Mouse (Mus musculus) layer of hippocampus, adult 2 months (tissue): ENCODE data around the gene St3gal6. TPM values are rescaled to one million over a fixed set of nuclear protein-coding genes. Genes with fewer than 3 reads are reported as not detected.
"Not testable (repeated sequence)": the region's sequence is repeated elsewhere in the genome, so short reads cannot be mapped to it uniquely, and the experiment has no call there.

ENCODE experiments used
- DNase-seq, 2 experiments: peaks; one replicate each; pipeline ENCODE4 v3.0.0; 2022; ENCODE audit warnings: low spot score in 2 of 2
- H3K27ac ChIP-seq: fragments of 200-600 bp; 2 replicates; pipeline ENCODE4 v1.8.1; 2022
- H3K4me3 ChIP-seq: fragments of 200-600 bp; 2 replicates; pipeline ENCODE4 v1.8.1; 2022; ENCODE audit warnings: mild to moderate bottlenecking
- CTCF ChIP-seq: fragments of 200-600 bp; conservative IDR thresholded peaks from 2 replicates; pipeline ENCODE4 v1.8.1; 2022; ENCODE audit warnings: antibody characterized with exemption, mild to moderate bottlenecking, moderate library complexity
- total RNA-seq, 2 experiments: library from RNA; stranded (reverse); gene quantifications; 2 replicates each; pipeline ENCODE4 v1.2.3; 2021

The St3gal6 gene
- total RNA-seq, 2 experiments from 2014 or later = 13.0 to 17.4 TPM

DNA sequence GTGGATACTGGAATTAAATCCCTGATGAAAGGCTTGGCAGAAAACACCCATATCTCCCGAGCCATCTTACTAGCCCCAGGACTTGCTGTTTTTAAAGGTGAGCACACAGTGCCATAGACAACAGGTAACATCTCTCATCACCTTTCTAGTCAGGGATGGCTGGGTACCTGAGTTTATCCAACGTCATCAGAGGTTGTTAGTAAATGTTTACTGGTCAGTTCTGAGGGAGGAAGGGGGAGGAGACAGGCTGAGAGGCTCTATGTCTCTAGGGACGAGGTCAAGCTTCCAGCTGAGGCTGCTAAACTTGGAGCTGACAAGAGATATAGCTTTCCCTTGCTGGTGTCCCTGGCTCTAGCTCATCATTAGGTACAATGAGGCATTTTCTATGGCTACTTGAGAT lies 41.7 kb downstream of the St3gal6 start:
- no peak for DNase-seq
- Histone ChIP-seq H3K4me3 (no peak overlapping the region), H3K27ac (peak overlapping the region; percentile 32; the same call in 1 of the 2 replicates)
- TF ChIP-seq CTCF = no peak

- peak overlapping the region; percentile 32; the same call in 1 of the 2 replicates for H3K27ac ChIP-seq
- TF ChIP-seq CTCF = no peak
Observed at GRCm38 (mm10) chr16:58481906-58482270, 42.2 kb downstream of the St3gal6 start.

GRCm38 (mm10) chr16:58481219-58481905 lies 42.7 kb downstream of the St3gal6 start:
- no peak overlapping the region for H3K4me3 ChIP-seq
- DNase-seq = no peak
- TF ChIP-seq CTCF = no peak
- peak overlapping the region; percentile 32; the same call in 1 of the 2 replicates for H3K27ac ChIP-seq

More at GRCm38 (mm10) chr16:58481906-58482270, 42.2 kb downstream of the St3gal6 start:
- DNase-seq = no peak
- H3K4me3 ChIP-seq = no peak overlapping the region

DNA sequence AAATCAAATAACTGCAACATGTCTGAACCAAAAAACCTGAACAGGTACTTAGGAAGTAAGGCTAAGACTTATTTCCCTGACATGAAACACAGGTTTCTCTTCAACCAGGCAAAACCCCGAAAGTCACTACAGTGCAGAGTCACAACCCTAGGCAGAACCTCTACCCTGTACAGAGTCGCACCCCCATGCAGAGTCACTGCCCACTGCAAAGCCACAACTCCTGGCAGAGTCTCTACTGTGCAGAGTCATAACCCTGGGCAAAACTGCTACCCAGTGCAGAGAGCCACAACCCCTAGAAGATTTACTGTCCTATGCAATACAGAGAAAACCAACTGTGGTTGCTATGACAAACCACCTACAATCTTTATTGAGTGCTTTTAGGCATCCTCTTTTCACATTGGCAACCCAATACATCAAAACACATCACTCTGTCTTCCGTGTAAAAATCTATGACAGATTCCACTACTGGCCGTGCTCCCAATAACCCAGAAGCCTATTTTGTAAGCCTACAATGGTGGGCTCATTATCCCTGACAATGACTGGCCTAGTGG lies 44.1 kb downstream of the St3gal6 start:
- H3K27ac ChIP-seq = no peak overlapping the region
- no peak overlapping the region for H3K4me3 ChIP-seq
- DNase-seq = no peak
- TF ChIP-seq CTCF = no peak

GRCm38 (mm10) chr16:58476363-58476762 lies 47.7 kb downstream of the St3gal6 start:
- no peak for TF ChIP-seq CTCF

GRCm38 (mm10) chr16:58475544-58476154 lies 48.4 kb downstream of the St3gal6 start:
- no peak for DNase-seq
- peak overlapping the region; percentile 51; the same call in 1 of the 2 replicates for H3K27ac ChIP-seq
- TF ChIP-seq CTCF = no peak
- H3K4me3 ChIP-seq = no peak overlapping the region

More at GRCm38 (mm10) chr16:58476363-58476762, 47.7 kb downstream of the St3gal6 start:
- peak overlapping the region; percentile 51; the same call in 1 of the 2 replicates for H3K27ac ChIP-seq
- no peak overlapping the region for H3K4me3 ChIP-seq
- no peak for DNase-seq

DNA sequence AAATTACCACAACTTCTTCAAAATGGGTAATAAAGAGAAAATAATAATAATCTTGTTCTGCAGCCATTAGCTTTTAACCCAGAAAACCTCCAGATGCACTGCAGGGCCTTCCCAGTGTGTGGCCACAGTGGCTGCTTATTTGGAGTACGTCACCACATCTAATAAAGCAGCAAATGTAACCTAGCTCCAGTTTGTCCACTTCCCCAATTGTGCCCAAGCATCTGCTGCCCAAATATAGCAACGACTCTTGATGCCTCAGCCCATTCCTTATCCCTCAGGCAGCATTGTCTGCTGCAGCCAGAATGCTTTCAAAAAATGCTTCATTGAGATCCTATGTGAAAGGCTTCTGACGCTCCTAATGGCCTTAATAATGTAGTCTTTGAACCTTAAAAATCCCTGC lies 49.2 kb downstream of the St3gal6 start:
- H3K4me3 ChIP-seq = no peak overlapping the region
- H3K27ac ChIP-seq = peak overlapping the region; percentile 14; the same call in 1 of the 2 replicates
- no peak for TF ChIP-seq CTCF
- DNase-seq = no peak

GRCm38 (mm10) chr16:58470841-58471240 lies 53.2 kb downstream of the St3gal6 start:
- H3K4me3 ChIP-seq = no peak overlapping the region
- no peak overlapping the region for H3K27ac ChIP-seq
- DNase-seq = no peak
- no peak for TF ChIP-seq CTCF

GRCm38 (mm10) chr16:58470061-58470460 lies 54.0 kb downstream of the St3gal6 start:
- TF ChIP-seq CTCF = no peak
- no peak for DNase-seq
- Histone ChIP-seq H3K4me3 (no peak overlapping the region), H3K27ac (no peak overlapping the region)

DNA sequence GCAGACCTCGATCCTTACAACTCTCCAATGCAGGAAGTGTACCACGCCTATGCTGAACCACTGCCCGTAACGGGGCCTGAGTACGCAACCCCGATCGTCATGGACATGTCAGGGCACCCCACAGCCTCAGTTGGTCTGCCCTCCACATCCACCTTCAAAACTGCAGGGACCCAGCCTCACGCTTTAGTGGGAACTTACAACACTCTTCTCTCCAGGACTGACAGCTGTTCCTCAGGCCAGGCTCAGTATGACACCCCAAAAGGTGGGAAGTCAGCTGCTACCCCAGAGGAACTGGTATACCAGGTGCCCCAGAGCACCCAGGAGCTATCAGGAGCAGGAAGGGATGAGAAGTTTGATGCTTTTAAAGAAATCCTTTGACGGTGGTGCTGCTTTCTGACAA lies 58.6 kb downstream of the St3gal6 start:
- H3K4me3 ChIP-seq = no peak overlapping the region
- TF ChIP-seq CTCF = no peak
- DNase-seq = no peak
- no peak overlapping the region for H3K27ac ChIP-seq

DNA sequence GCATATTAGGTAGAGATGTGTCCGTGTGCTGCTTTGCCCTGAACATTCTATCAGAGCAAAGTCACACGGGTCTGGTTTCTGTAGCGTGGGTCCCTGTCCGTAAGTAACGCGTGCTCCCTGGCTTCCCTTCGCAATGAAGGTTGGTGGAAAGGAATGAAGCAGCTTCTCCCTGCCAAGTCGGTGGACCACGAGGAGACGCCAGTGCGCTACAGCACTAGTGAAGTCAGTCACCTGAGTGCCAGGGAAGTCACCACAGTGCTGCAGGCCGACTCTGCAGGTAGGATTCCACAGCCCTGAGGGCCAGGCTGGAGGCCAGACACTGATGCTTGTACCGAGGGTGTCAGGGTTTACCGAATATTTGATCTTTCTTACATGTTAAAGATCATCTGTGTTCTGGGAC lies 60.0 kb downstream of the St3gal6 start:
- no peak overlapping the region for H3K4me3 ChIP-seq
- TF ChIP-seq CTCF = no peak

DNA sequence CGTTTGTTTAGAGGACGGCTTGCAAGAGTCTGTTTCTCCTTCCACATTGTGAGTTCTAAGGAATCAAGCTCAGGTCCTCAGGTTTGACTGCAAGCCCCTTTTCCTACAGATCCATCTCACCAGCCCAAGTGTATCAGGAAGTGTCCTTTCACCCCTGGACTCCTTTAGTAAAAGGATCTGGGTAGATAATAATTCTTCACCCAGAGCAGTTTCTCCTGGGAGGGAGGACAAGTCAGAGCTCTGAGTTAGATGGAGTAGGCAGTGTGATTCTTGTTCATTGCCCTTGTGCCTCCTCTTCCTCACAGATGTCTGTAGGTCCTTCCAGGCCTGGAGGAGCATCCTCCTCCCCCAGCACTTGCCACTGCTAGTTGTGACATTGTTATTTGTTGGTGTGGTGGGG lies 61.5 kb downstream of the St3gal6 start:
- no peak for DNase-seq
- H3K4me3 ChIP-seq = no peak overlapping the region
- no peak overlapping the region for H3K27ac ChIP-seq
- TF ChIP-seq CTCF = no peak

More for the DNA sequence above, 60.0 kb downstream of the St3gal6 start:
- no peak overlapping the region for H3K27ac ChIP-seq
- DNase-seq = no peak

DNA sequence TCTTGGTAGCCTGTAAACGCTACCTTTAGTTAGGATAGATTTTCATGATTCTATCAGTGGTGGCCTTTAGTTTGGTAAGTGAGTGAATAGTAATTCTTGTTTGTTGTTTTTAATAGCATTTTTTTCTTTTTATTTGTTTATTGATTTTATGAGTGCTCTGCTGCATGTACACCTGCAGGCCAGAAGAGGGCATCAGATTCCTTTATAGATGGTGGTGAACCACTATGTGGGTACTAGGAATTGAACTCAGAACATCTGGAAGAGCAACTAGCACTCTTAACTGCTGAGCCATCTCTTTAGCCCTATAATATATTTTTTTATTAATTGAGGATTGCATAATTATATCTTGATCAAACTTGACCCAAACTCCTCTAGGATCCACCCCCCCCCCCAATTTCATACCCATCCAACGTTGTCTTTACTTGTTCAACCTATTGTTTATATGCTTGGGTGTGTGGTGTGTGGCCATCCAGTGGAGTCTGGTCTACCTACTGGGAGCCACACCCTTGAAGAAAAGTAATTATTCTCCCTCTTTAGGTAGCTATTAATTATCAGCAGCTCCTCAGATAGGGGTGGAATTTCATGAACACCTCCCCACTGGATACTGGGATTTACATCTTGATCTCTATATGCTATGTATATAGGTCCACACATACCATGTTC lies 62.1 kb downstream of the St3gal6 start:
- DNase-seq = no peak
- H3K27ac ChIP-seq = no peak overlapping the region
- TF ChIP-seq CTCF = peak; percentile 80
- no peak overlapping the region for H3K4me3 ChIP-seq

DNA sequence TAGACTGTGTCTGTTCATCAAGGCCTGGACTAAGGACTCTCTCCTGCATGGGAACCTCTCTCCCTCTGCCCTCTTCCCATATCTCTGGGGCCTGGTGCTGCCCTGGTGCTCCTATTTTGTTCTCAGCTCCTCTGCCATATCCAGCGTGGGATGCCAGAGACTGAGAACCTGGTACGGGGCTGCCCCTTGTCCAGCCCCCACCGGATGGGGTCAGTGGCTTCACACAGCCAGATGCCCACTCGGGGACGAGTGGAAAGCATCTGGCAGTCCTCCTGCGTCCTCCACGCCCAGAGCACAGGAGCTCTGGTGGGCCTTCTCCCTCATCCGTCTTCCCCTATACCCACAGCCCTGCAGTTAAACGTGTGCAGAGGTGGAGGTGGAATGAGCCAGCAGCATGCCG lies 63.7 kb downstream of the St3gal6 start:
- DNase-seq = no peak
- H3K4me3 ChIP-seq = no peak overlapping the region
- no peak overlapping the region for H3K27ac ChIP-seq
- no peak for TF ChIP-seq CTCF

GRCm38 (mm10) chr16:58459966-58460365 lies 64.1 kb downstream of the St3gal6 start:
- H3K27ac ChIP-seq, DNase-seq, H3K4me3 ChIP-seq: not testable (repeated sequence)
